Mouse (Mus musculus): ENCODE measurements at regions not wholly inside any gene's neighbourhood (a gene's known extent, or its start where the extent isn't known, plus 50 kb on each side); places are given as distances from the start of the nearest gene placed in this dataset.

DNA sequence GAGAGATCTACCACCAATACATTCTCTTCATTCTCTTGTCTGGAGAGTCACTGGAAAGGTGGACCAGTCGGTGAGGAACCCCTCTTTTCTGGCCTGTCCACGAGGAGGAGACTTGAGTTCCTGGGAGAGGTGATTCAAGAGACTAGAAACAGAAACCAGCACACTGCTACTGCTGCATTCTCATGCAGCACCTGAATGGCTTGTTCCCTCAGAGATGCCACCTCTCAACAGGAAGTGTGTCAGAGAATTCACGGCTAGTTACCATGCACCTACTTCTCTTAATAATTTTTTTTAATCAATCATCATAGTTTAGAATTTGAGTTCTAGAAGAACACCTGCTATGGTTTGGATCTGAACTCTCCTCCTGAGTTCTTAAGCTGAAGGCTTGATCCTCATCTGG is 52.0 kb upstream of the Dynlrb2 start:
- no peak for DNase-seq (ENCODE audit: low spot score in 2 of 2)

DNA sequence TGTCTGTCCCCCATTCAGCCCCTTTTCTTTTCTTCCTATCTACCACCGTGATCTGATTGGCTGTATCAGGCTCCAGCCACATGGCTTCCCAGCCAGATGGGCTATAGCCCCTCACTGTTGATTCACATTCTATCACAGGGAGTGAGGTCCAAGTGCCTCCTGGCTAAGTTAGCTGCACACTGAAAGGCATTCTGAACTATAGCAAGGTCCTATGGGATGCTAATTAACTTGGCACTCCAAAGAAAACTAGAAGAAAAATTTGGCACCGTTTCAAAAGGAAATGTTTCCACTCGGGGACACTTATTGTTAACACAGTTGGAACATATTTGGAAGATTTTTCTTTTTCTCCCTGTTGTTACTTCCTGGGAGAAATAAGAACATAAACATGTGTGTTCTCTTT is 53.4 kb upstream of the Dynlrb2 start:
- DNase-seq (ENCODE audit: low spot score in 2 of 2): no peak

DNA sequence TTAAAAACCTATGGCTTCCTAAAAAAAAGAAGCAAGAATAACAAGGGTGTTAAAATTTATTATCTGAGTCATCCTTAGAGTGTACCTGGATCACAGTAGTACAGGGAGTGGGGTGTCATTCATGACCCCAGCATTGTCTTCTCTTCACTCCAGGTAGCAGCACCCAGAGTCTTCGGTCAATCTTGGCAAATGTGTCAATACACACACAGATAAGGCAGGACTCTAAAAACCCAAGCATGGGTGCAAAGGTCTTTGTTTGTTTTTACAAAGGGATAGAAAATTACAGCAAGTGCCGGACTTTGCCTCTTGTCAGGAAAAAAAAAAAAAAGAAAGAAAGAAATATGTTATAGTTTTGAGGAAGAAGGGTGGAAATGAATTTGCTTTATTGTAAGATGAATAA is 57.3 kb upstream of the Dynlrb2 start:
- DNase-seq (ENCODE audit: low spot score in 2 of 2): no peak

DNA sequence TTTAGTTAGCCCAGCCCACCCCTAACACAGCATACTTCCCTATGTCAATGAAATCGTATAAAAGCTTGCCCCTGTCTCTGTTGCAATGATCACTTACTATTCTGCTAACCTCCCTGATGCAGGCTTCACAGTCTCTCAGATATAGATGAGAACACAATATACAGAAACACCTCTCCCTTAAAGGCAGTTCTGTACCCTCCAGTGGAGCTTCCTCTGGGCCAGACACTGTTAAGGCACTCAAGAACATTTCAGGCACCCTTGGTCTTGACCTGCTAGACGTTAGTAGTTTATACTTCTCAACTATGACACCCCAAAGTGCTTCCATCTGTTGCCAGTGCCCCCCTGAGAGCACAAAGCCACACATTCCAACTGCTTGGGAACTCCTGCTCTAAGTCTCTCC is 61.9 kb upstream of the Dynlrb2 start:
- DNase-seq (ENCODE audit: low spot score in 2 of 2): no peak

DNA sequence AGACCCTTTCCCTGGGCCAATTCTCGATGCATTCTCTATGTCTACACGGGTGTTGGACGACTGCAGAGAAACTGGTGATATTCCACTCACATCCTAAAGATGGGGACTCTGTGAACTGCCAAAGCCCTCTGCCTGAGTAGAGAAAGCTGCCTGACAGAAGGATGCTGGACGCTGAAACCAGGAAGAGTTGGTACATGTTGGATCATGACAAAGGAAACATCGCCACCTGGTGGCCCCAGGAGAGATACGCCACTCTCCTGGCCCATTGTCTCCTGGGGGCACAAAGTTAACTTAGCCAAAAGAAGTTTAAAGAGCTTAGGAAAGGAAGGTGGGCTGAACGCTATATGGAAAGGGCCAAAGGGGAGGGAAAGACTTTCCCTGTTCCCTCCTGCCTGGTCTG is 65.9 kb upstream of the Dynlrb2 start:
- DNase-seq (ENCODE audit: low spot score in 2 of 2): peak; percentile 34 to 69

DNA sequence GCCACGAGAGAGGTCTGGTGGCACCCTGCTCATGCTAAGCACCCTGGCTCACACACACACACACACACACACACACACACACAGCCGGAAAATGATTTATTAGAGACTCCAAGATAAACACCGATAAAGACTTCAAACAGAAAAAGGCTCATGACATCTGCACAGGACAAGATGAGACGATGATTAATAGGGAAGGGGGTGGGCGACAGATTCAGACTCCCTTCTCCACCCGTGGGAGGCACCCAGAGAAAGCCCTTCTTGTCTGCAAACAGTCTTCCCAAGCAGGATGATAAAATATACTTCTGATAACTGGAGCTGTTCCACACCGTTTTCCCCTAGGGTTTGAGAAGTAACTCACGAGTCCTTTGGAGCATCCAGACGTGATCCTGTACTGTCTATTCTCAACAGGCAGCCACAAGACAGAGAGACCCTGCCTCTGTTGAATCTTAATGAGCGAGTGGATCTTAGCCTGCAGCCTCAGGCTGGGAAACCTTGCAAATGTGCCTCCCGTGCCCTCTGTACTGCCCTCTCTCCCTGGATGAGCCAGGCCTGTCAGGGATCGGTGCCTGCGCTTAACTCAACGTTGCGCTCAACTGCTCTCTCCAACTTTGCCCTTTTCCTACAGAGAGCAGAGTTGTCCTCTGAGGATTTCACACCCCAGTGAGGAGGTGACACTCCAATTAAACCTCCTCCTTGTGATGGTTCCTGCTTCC is 69.3 kb upstream of the Dynlrb2 start:
- no peak for DNase-seq (ENCODE audit: low spot score in 2 of 2)

DNA sequence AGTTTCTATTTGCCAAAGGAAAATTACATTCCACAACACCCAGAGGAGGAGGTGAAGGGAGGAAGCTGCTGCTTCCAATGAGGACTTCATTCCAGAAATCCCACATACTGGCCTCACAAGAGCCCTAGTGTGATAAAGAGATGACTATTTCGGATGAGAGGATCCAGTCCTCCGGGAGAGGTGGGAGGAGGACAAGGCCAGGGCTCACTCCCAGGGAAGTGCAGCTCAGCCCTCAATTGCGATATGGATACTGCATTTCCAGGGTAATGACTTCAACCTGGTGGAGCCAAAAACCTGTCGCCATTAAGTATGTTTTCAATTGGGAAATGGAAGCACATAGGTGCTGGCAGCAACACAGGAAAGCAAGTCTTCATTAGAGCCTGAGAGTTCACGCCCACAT is 74.7 kb upstream of the Dynlrb2 start:
- no peak for DNase-seq (ENCODE audit: low spot score in 2 of 2)

DNA sequence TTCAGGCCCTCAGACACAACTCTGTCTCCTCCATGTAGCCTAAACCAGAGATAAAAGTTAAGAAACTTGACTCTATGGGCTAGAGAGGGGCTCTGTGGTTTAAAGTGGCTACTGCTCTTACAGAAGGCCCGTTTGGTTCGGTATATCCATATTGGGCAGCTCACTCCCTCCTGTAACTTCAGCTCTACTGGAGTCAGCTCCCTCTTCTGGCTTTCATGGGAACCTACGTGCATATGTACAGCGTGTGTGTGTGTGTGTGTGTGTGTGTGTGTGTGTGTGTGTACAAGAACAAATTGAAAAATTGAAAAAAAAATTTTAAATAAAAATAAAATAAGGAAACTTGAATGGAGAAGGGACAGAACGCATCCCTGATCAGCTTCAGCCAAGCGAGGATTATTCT is 75.1 kb upstream of the Dynlrb2 start:
- no peak for DNase-seq (ENCODE audit: low spot score in 2 of 2)

DNA sequence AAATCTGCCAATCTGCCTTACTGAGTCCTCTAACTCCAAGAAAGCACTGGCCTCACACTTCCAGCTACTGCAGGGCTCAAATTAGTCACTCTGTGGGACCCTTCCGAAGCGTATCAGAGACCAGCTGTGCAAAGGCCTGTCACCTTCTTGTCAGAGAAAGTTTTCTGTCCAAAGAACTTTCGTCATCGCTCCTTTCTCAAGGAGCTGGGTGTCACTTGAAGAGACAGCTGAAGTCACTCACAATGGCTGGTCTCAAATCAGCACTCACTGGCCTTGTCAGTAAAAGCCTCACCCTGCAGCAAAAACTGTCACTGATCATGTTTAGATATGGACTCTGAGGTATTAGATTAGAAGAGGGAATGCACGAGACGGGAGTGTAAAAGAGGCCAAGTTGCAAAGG is 81.9 kb upstream of the Dynlrb2 start:
- no peak for DNase-seq (ENCODE audit: low spot score in 2 of 2)

DNA sequence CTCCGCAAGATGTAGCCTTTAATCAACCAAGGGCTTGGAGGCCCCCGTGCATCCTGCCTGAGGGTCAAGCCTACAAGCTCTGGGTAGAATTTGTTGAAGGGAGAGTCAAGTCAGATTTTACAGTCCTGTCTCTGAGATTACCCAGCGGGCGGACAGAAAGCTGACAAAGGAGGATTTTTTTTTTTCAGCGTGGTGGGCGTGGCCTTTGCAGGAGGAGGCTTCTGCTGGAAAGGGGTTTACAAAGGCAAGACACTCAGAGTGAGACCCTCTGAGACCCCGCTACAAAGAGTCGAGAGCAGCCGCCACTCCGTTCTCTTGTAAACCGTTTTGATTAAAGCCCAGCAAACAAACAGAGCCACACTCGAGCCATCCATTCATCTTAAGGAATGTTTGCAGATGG is 92.1 kb upstream of the Dynlrb2 start:
- no peak for DNase-seq (ENCODE audit: low spot score in 2 of 2)

DNA sequence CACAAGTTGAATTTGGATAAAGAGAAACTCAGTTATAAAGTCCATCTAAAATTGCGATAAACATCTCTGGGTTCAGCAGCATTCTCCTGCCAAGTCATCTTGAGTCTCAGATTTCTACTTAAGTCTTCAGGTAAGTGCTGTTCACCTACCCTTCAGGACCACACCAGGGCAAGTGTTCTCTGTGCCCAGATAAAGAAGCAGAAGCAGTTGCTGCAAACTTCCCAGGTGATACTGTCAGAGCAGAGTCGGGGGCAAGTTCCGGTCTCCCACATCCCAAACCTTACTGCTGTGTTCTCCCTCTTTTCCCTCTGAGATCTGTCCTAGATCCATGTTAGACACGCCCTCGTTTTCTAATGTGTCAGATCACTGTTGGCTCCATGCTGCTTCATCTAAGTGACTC is 94.7 kb upstream of the Dynlrb2 start:
- DNase-seq (ENCODE audit: low spot score in 2 of 2): no peak

DNA sequence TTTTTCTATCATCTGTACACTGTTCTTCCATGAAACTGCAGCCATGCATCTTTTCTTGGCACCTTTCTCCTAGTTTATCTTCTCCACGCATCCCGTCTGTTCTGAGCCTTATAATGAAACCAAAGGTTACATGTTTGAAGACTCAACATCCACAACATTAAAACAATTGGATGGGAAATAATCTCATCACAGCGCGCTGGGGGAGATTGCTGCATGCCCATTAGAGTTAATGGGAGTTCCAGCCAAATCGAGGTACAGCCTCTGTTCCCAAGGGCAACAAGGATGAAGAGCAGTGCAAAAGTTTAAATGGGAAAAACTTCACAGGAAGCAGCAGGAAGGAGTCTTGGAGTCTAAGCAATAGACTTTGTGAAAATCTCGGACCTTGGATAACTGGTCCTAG is 95.8 kb upstream of the Dynlrb2 start:
- DNase-seq (ENCODE audit: low spot score in 2 of 2): no peak

DNA sequence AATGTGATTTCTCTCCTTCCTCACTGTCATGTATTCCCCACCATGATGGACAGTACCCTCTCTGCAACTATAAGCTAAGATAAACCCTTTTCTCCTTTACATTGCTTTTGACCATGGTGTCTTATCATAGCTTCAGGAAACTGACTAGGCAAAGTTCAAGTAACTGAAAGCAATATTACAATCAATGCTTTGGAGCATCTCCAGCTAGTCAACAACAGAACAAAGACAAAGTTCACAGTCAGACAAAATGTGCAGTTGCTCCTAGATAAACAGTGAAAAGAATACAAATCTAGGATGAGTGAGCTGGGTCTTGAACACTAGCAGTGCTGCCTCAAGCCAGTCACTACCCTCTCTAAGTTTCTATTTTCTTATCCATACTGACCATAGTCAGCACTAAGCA is 100.2 kb upstream of the Dynlrb2 start:
- no peak for DNase-seq (ENCODE audit: low spot score in 2 of 2)

DNA sequence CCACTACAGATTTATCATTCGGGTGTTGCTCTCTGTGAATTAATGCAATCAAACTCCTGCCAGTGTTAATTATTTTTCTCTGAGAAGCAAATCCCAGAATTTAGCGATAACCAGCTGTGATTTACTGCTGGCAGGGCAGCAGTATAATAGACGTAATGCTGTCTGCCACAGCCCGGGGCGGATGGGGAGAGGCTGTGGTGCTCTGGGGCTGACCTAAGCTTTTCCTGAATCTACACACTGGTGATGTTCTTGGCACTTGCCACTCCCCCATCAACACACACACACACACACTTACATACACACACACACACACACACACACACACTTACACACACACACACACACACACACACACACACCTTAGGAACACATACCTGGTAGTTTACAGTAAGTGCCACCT is 101.4 kb upstream of the Dynlrb2 start:
- DNase-seq (ENCODE audit: low spot score in 2 of 2): no peak

DNA sequence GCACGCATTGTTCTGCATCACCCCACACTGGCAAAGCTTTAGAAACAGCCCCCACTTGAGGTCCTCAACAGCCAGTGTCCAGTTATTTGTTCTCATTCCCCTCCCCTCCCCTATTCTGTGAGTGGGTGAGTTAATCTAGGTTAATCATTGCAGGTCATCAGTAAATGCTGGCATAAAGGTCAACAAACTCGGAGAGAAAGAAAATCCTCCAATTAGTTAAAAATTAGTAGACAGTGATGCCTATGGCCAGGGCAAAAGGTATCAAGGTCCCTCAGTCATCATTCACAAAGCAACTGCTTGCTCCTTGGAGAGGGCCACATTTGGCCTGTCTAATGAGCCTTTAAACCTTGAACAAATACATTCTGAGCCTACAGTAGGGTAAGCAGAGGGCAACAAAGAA is 105.3 kb upstream of the Dynlrb2 start:
- no peak for DNase-seq (ENCODE audit: low spot score in 2 of 2)

DNA sequence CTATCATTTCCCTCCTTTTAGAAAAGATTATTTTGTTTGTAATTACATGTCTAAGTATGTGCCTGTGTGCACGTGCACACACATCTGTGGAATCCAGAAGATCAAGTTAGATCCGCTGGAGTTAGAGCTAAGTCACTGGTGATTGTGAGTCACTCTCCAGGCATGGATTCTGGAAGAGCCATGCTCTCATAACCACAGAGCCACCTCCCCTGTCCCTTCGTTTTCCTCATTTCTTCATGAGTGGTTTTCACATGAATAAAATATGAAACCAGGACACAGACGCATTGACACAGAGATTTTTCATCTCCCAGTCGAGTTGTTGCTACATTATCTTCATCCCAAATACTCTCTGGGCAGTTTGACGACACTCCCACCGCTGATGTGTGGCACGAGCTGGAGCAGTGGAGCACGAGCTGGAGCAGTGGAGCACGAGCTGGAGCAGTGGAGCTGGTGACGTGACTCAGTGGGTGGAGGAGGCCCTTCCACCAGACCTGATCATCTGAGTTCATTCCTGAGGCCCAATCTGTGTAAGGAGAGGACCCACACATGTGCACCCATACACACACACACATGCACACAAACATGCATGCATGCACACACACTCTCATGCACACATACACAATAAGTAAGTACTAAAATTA is 106.1 kb upstream of the Dynlrb2 start:
- no peak for DNase-seq (ENCODE audit: low spot score in 2 of 2)

DNA sequence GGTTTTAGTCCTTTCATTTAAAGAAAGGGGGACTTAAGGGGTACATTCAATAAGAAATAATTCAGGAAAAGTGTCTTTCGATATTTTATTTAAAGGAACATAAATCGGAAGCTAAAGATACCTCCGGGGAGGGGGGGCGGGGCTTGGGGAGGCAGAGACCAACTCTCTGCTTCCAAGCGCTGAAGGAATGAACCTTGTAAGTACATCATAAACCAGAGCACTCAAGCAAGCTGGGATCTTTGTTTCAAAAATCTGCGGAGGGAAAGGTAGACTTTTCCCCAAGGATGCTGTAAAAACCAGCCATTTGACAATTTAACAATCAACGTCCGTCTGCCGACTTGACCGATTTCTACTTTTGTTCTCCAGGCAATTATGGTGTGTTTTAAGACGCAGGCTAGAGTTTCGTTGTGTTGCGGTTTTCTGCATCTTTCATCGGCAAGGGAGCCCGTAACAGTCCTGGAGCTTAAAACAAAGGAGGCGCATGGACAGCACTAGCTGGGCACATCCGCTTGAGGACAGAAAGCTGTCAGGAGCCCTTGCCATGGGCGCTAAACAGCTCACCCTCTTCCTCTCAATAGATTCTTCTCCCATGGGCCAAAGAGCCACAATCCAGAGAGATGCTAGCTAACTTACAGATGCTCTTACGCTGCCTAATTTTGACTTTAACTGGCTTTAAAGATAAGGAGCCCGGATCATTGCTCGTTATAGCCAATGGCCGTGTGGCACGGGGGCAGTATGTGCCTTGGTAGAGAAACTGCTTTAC is 119.4 kb upstream of the Dynlrb2 start:
- DNase-seq (ENCODE audit: low spot score in 2 of 2): no peak

DNA sequence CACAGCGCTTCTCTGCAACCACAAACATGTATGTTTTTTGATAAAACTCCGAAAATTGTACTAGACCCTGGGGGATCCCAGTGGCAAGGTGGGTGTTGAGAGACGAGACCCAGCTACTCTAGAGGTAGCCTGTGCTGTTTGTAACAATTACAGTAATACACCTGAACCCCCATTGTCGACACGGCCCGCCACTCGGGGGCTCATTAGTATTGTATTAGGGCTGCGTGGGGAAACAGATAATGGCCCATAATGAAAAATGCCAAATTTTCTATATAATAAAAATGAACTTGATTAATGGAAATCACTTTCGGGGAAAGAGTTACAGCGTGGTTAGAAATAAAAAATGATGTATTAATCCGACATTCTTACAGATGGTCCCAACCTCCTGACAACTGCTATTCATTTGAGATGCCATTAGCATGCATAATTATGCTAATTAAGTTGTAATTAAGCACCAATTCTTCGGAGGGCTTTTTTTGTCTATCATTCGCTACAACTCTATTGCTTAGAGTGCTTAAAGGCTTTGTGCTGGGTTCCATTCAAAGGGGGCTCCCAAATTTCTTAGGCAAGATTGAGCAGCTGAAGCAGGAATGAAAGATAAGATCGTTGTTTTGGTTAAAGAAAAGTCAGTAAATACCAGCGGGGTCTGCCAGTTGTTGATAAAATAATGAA is 120.2 kb upstream of the Dynlrb2 start:
- DNase-seq (ENCODE audit: low spot score in 2 of 2): no peak

DNA sequence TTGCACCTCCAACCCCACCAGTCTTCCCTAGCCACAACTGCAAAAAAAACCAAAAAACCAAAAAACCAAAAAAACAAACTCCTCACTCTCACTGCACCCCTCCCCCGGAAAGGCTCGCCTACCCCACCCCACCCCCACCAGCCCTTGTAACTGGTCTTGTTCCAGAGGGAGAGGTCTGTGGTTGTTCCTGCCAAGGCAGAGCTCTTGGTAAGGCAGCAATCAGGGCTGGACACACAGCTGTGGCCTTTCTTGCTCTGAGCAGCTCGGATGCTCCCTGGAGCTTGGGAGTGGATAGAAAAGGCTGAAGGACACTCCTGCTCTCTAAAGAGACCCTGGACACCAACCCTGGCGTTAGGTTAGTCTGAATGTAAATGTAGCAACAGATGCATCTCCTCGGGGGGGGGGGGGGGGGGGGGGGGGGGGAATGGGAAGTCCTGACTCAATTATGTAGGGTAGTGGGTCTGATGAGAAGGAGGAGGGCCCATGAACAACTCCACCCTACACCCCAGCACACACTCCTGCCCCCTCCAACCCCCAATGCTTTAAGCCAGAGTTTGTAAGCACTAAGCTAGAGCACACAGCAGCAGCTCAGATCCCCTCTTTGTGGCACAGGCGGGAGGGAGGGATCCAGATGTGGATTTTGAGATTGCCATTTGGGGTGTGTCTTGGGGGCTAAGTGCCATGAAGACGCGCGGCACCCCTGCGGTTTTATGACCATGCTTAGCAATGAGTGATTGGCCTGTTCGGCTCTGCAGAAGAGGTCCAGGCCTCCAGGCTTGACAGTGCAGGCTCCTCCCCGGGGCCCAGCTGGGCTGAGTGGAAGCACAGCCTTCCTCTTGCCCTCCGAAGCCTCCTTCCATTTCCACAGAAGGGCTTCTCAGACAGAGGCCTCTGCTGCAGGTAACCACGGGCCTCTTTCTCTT is 121.0 kb upstream of the Dynlrb2 start:
- DNase-seq (ENCODE audit: low spot score in 2 of 2): no peak

DNA sequence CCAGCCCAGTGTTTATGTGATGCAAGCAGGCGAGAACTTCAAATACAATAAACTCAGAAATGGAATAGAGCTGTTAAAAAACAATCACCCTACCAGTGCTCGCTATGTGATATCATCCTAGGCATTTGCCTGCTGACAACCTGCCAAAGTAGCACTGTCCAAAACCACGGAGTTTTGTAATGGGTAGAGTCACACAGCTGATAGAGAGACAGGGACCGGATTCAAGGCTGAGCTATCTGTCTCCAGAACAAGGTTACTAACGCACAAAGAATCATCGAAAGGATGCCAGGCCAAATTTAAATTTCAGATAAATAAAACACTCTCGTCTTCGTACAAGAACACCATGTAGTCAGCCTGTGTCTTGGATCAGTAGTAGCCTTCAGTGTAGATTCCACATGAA is 121.7 kb upstream of the Dynlrb2 start:
- no peak for DNase-seq (ENCODE audit: low spot score in 2 of 2)

DNA sequence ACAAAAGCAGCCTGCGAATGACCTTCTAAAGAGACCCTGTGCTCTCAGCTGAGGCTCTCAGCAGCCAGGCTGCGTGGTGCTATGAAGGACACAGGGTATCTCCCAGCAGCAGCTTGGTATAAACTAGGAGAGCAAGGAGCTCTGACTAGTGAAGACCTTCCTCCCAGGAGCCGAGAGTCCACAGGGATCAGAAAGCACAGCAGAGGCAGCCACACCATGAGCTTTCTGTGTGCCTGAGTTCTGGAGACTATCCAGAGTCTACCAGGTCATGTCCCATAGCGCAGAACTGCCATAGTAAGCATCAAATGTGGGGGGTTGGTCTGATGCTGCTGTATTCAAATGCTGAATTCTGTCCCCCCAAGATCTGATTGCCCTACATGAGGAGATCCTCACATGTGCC is 124.2 kb upstream of the Dynlrb2 start:
- DNase-seq (ENCODE audit: low spot score in 2 of 2): no peak

DNA sequence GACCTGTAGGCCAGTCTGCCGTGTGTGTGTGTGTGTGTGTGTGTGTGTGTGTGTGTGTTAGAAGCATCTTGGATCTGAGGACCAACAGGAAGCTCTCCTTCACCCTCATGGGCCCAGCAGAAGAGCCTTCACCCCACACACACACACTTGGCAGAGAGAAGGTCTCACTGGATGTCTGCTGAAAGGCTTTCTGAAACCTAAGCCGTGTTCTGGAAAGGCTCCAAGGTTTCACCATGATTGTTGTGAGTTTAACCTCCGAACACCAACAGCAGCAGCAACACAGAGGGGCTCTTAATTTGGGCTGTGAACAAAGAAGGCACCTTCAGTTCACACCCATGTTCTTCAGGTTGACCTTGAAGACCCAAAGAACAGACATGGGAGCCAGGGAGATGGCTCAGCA is 124.9 kb upstream of the Dynlrb2 start:
- DNase-seq (ENCODE audit: low spot score in 2 of 2): no peak
